Mouse (Mus musculus) kidney, adult 2 months (tissue): ENCODE measurements at regions not wholly inside any gene's neighbourhood (a gene's known extent, or its start where the extent isn't known, plus 50 kb on each side); places are given as distances from the start of the nearest gene placed in this dataset.

Source experiments
- CTCF ChIP-seq: fragments of 200-500 bp; conservative IDR thresholded peaks from 2 replicates; pipeline ENCODE4 v1.5.1; 2011; ENCODE audit warnings: low read depth, mild to moderate bottlenecking, control low read depth, low read length, moderate library complexity, mixed read lengths; ENCODE audit not compliant: insufficient read depth, insufficient read length
- POLR2A ChIP-seq: fragments of 200-500 bp; IDR thresholded peaks from one replicate; pipeline ENCODE4 v1.6.1; 2011; ENCODE audit warnings: low read depth, low read length, control low read depth

- TF ChIP-seq CTCF, result no peak
- TF ChIP-seq POLR2A, result no peak
Observed at GRCm38 (mm10) chr16:30745598-30746181, 146.2 kb downstream of the Fam43a start.
